Mouse (Mus musculus): ENCODE data around the gene Hoxd9.

DNA sequence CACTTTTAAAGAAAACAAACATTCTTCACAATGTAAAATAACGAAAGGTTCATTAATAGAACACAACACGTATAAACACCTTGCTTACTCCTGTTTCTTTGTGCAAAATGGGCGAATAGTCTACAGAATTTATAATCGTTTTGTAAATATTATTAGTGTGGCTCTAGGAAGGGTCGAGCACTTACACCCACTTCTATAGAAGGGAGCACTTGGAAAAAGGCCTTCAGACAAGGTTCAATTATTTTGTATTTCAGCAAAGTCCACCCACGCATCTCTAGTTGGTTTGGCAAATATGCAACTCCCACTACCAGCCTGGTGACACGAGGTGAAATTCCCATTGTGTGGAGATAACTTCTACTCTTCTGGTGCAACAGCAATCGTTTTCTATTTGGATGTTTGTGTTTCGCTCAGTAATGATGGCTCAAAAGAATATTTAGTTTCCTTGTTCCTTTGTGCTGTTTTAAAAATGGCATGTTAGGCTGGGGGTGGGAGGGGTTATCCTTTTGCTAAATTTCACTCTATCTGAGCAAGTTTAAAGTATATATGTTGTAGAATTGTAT, 51.0 kb downstream of the Hoxd9 start:
- TF ChIP-seq CTCF (IDR thresholded peaks at IDR 0.05) (no peak), POLR2A (IDR thresholded peaks at IDR 0.05; ENCODE audit: insufficient read depth, low read depth, low read length) (no peak)
